Mouse (Mus musculus) myocyte (in vitro differentiated cells): ENCODE measurements around the gene Igsf8.

Experiments used
- CEBPB ChIP-seq: IDR thresholded peaks from 2 replicates; pipeline ENCODE4 v1.6.1; 2011; ENCODE audit warnings: mild to moderate bottlenecking, moderate library complexity; ENCODE audit not compliant: poor library complexity, insufficient read depth, severe bottlenecking
- E2F4 ChIP-seq: IDR thresholded peaks from one replicate; pipeline ENCODE4 v1.6.1; 2011; ENCODE audit warnings: mild to moderate bottlenecking, control low read depth, moderate library complexity; ENCODE audit not compliant: insufficient read depth
- MAX ChIP-seq: IDR thresholded peaks from one replicate; pipeline ENCODE4 v1.6.1; 2011; ENCODE audit warnings: low read depth, mild to moderate bottlenecking, control low read depth
- MYOD1 ChIP-seq, 3 experiments: IDR thresholded peaks; one replicate each; pipeline ENCODE4 v1.6.1; 2011; ENCODE audit warnings: control low read depth in 2 of 3, low read depth in 2 of 3, mild to moderate bottlenecking in 2 of 3, moderate library complexity in 1 of 3; ENCODE audit not compliant: insufficient read length in 2 of 3, control insufficient read depth in 1 of 3
- POLR2A ChIP-seq: IDR thresholded peaks from one replicate; pipeline ENCODE4 v1.6.1; 2011; ENCODE audit warnings: low read depth, mild to moderate bottlenecking, control low read depth, moderate library complexity; ENCODE audit not compliant: insufficient read length
- POLR2AphosphoS2 ChIP-seq: IDR thresholded peaks from one replicate; pipeline ENCODE4 v1.6.1; 2011; ENCODE audit warnings: low read depth, control low read depth; ENCODE audit not compliant: insufficient read length
- REST ChIP-seq: IDR thresholded peaks from one replicate; pipeline ENCODE4 v1.6.1; 2011; ENCODE audit warnings: mild to moderate bottlenecking, control low read depth, moderate library complexity; ENCODE audit not compliant: insufficient read depth, insufficient read length
- SRF ChIP-seq: IDR thresholded peaks from one replicate; pipeline ENCODE4 v1.6.1; 2011; ENCODE audit warnings: low read depth; ENCODE audit not compliant: control insufficient read depth, insufficient read length
- TCF12 ChIP-seq: IDR thresholded peaks from one replicate; pipeline ENCODE4 v1.6.1; 2011; ENCODE audit warnings: mild to moderate bottlenecking, control low read depth; ENCODE audit not compliant: poor library complexity, insufficient read depth, severe bottlenecking
- TCF3 ChIP-seq: IDR thresholded peaks from one replicate; pipeline ENCODE4 v1.6.1; 2011; ENCODE audit warnings: low read depth, control low read depth; ENCODE audit not compliant: insufficient read length
- USF1 ChIP-seq: IDR thresholded peaks from one replicate; pipeline ENCODE4 v1.6.1; 2011; ENCODE audit warnings: low read depth, mild to moderate bottlenecking, control low read depth, moderate library complexity

- TF ChIP-seq POLR2A (no peak), MAX (no peak), CEBPB (no peak), TCF12 (no peak), E2F4 (no peak), MYOD1 (IDR thresholded peaks at IDR 0.05; ENCODE audit: control insufficient read depth in 1 of 3, insufficient read length in 2 of 3, low read depth in 2 of 3) (no peak), POLR2AphosphoS2 (no peak), SRF (no peak), TCF3 (no peak), REST (no peak), USF1 (no peak)
These were observed 9.8 kb downstream of the Igsf8 start for GRCm38 (mm10) chr1:172271208-172271607.
